Mouse (Mus musculus): ENCODE data around the gene Osbpl7.

GRCm38 (mm10) chr11:97050216-97050943 is at the start of gene Osbpl7:
- no peak for TF ChIP-seq ZNF384 (IDR thresholded peaks at IDR 0.05; ENCODE audit: low read depth, low read length)
- TF ChIP-seq CHD2 (IDR thresholded peaks at IDR 0.05; ENCODE audit: low read depth, low read length), result no peak
